Mouse (Mus musculus): ENCODE measurements around the gene Ralgds.

GRCm38 (mm10) chr2:28537995-28538816, 25.3 kb downstream of the Ralgds start:
- TF ChIP-seq POLR2A (IDR thresholded peaks at IDR 0.05; ENCODE audit: borderline replicate concordance, insufficient read depth, low read length) (no peak), CTCF (IDR thresholded peaks at IDR 0.05; ENCODE audit: borderline replicate concordance, insufficient read depth, low read depth, low read length) (no peak)
